Mouse (Mus musculus): ENCODE results near the gene Armcx3. TPM values are rescaled to one million over a fixed set of nuclear protein-coding genes. Genes with fewer than 3 reads are reported as not detected.

The Armcx3 gene
- 17.4 and 21.5 TPM in 2 replicates for polyA plus RNA-seq (2015; fragmentation: Nextera tagmentation; extraction: Ambion mirVana)

GRCm38 (mm10) chrX:134756434-134757292 lies at the start of gene Armcx3:
Gene Armcx3 (plus strand): TSS chrX:134756595.

GRCm38 (mm10) chrX:134717752-134718308 lies 38.6 kb upstream of the Armcx3 start, which contains the start of gene Armcx1:
Gene Armcx1 (plus strand): TSS chrX:134717963.

GRCm38 (mm10) chrX:134750764-134751592 lies 5.4 kb upstream of the Armcx3 start, which contains the start of gene Armcx6:
Gene Armcx6 (minus strand): TSS chrX:134751417.

GRCm38 (mm10) chrX:134808755-134809224 lies 52.4 kb downstream of the Armcx3 start, which contains the start of gene Armcx2:
Gene Armcx2 (minus strand): TSS chrX:134809221.

Other genes starting within 250 kb of the Armcx3 start
- 74.5 TPM in 2 replicates for gene Timm8a1, start 214.7 kb upstream of the Armcx3 start, polyA plus RNA-seq (2015; fragmentation: Nextera tagmentation; extraction: Ambion mirVana)
- 28.6 and 30.1 TPM in 2 replicates for gene Btk, start 173.0 kb upstream of the Armcx3 start, polyA plus RNA-seq (2015; fragmentation: Nextera tagmentation; extraction: Ambion mirVana)
- gene Rpl36a, start 170.9 kb upstream of the Armcx3 start, polyA plus RNA-seq (2015; fragmentation: Nextera tagmentation; extraction: Ambion mirVana) = 492 and 510 TPM in 2 replicates
- 3.8 and 4.9 TPM in 2 replicates for gene Gla, start 155.5 kb upstream of the Armcx3 start, polyA plus RNA-seq (2015; fragmentation: Nextera tagmentation; extraction: Ambion mirVana)
- 102 and 103 TPM in 2 replicates for gene Hnrnph2, start 155.4 kb upstream of the Armcx3 start, polyA plus RNA-seq (2015; fragmentation: Nextera tagmentation; extraction: Ambion mirVana)
- 1.3 and 1.4 TPM in 2 replicates for gene Armcx4, start 70.1 kb upstream of the Armcx3 start, polyA plus RNA-seq (2015; fragmentation: Nextera tagmentation; extraction: Ambion mirVana)
- gene Armcx1, start 38.6 kb upstream of the Armcx3 start, polyA plus RNA-seq (2015; fragmentation: Nextera tagmentation; extraction: Ambion mirVana) = 11.2 and 13.1 TPM in 2 replicates
- gene Armcx6, start 5.2 kb upstream of the Armcx3 start, polyA plus RNA-seq (2015; fragmentation: Nextera tagmentation; extraction: Ambion mirVana) = 6.8 and 8.3 TPM in 2 replicates
- gene Armcx2, start 52.6 kb downstream of the Armcx3 start, polyA plus RNA-seq (2015; fragmentation: Nextera tagmentation; extraction: Ambion mirVana) = 12.3 and 14.2 TPM in 2 replicates
- 0.32 TPM in 2 replicates for gene Nxf2, start 208.2 kb downstream of the Armcx3 start, polyA plus RNA-seq (2015; fragmentation: Nextera tagmentation; extraction: Ambion mirVana)

All from spleen, postnatal 0 days (tissue).